Mouse (Mus musculus) embryonic fibroblast, embryonic 13.5 days (primary cell): Measurements from ENCODE around the gene Psmd12. TPM values are rescaled to one million over a fixed set of nuclear protein-coding genes. Genes with fewer than 3 reads are reported as not detected.
A peak's percentile ranks its signal among the peaks of the same experiment; 100 is the strongest.

Experiments used
- H3K27ac ChIP-seq: 2 replicates; pipeline ENCODE4 v1.5.1; 2012; ENCODE audit warnings: low read length, control low read depth, inconsistent platforms; ENCODE audit not compliant: insufficient read depth
- H3K4me1 ChIP-seq: 2 replicates; pipeline ENCODE4 v1.6.1; 2011; ENCODE audit warnings: low read length; ENCODE audit not compliant: control insufficient read depth, insufficient read depth
- H3K4me3 ChIP-seq: 2 replicates; pipeline ENCODE4 v1.5.1; 2011; ENCODE audit warnings: mild to moderate bottlenecking, control low read depth, low read length; ENCODE audit not compliant: insufficient read depth
- CTCF ChIP-seq: IDR thresholded peaks from 2 replicates; pipeline ENCODE4 v1.5.1; 2011; ENCODE audit warnings: mild to moderate bottlenecking, control low read depth, low read length, moderate library complexity, borderline replicate concordance; ENCODE audit not compliant: insufficient read depth
- POLR2A ChIP-seq: IDR thresholded peaks from 2 replicates; pipeline ENCODE4 v1.6.1; 2011; ENCODE audit warnings: low read depth, mild to moderate bottlenecking, control low read depth, low read length, moderate library complexity
- polyA plus RNA-seq: library from polyadenylated mRNA; stranded (reverse); fragments of >200 nt; gene quantifications from 2 replicates; pipeline ENCODE4 v1.2.4, GENCODE M21; 2011; ENCODE audit warnings: low read depth; ENCODE audit not compliant: missing spikeins, insufficient read length

Psmd12 gene
- polyA plus RNA-seq, 1 experiment: 95.9 TPM

- no peak overlapping the region for H3K4me3 ChIP-seq
- 0 out of 2 replicates have a peak, but pooled peaks cover 4% of the 10 kb centered on the region for H3K4me1 ChIP-seq
- H3K27ac ChIP-seq: no peak overlapping the region
- no peak for TF ChIP-seq CTCF
- no peak for TF ChIP-seq POLR2A
These were observed 20.3 kb upstream of the Psmd12 start for GRCm38 (mm10) chr11:107458986-107459385.

GRCm38 (mm10) chr11:107459828-107460227, 19.5 kb upstream of the Psmd12 start:
- Histone ChIP-seq H3K4me3 (no peak overlapping the region), H3K4me1 (0 out of 2 replicates have a peak, but pooled peaks cover 4% of the 10 kb centered on the region), H3K27ac (no peak overlapping the region)
- TF ChIP-seq CTCF (no peak), POLR2A (no peak)

- no peak overlapping the region for H3K4me3 ChIP-seq
- 0 out of 2 replicates have a peak, but pooled peaks cover 4% of the 10 kb centered on the region for H3K4me1 ChIP-seq
- no peak overlapping the region for H3K27ac ChIP-seq
- TF ChIP-seq POLR2A: no peak
- peak; percentile 28; the same call in 1 of the 2 replicates for TF ChIP-seq CTCF
These were observed 16.8 kb upstream of the Psmd12 start for GRCm38 (mm10) chr11:107462478-107462877.

GRCm38 (mm10) chr11:107463251-107463681, 16.0 kb upstream of the Psmd12 start:
- Histone ChIP-seq H3K27ac (no peak overlapping the region), H3K4me1 (0 out of 2 replicates have a peak, but pooled peaks cover 2% of the 10 kb centered on the region), H3K4me3 (no peak overlapping the region)
- TF ChIP-seq CTCF (no peak), POLR2A (no peak)

- Histone ChIP-seq H3K4me3 (no peak overlapping the region), H3K27ac (no peak overlapping the region), H3K4me1 (no peaks in the 10 kb centered on the region)
- TF ChIP-seq CTCF: no peak
- TF ChIP-seq POLR2A: no peak
These were observed 15.1 kb upstream of the Psmd12 start for GRCm38 (mm10) chr11:107464141-107464540.

GRCm38 (mm10) chr11:107465041-107465440, 14.2 kb upstream of the Psmd12 start:
- Histone ChIP-seq H3K4me1 (no peaks in the 10 kb centered on the region), H3K4me3 (no peak overlapping the region), H3K27ac (no peak overlapping the region)
- no peak for TF ChIP-seq CTCF
- TF ChIP-seq POLR2A: no peak

- TF ChIP-seq CTCF (no peak), POLR2A (no peak)
- Histone ChIP-seq H3K4me3 (no peak overlapping the region), H3K27ac (no peak overlapping the region), H3K4me1 (no peaks in the 10 kb centered on the region)
These were observed 13.3 kb upstream of the Psmd12 start for GRCm38 (mm10) chr11:107465969-107466368.

- Histone ChIP-seq H3K27ac (no peak overlapping the region), H3K4me1 (peaks cover 3% of the 10 kb centered on the region), H3K4me3 (no peak overlapping the region)
- TF ChIP-seq CTCF: no peak
These were observed 12.5 kb upstream of the Psmd12 start for GRCm38 (mm10) chr11:107466611-107467391.

- peak overlapping the region; percentile 95 for H3K4me3 ChIP-seq
- no peak overlapping the region for H3K27ac ChIP-seq
- no peak for TF ChIP-seq CTCF
- no peak for TF ChIP-seq POLR2A
- peaks cover 6% of the 10 kb centered on the region for H3K4me1 ChIP-seq
These were observed 10.8 kb upstream of the Psmd12 start for GRCm38 (mm10) chr11:107468252-107469030.
